Mouse (Mus musculus) WW6 (cell line): ENCODE results near the gene Msantd2.

ENCODE experiments used
- DNase-seq: peaks from one replicate; pipeline ENCODE4 v3.0.0-alpha.2; 2013; ENCODE audit warnings: low read depth, low spot score

Msantd2 gene

DNA sequence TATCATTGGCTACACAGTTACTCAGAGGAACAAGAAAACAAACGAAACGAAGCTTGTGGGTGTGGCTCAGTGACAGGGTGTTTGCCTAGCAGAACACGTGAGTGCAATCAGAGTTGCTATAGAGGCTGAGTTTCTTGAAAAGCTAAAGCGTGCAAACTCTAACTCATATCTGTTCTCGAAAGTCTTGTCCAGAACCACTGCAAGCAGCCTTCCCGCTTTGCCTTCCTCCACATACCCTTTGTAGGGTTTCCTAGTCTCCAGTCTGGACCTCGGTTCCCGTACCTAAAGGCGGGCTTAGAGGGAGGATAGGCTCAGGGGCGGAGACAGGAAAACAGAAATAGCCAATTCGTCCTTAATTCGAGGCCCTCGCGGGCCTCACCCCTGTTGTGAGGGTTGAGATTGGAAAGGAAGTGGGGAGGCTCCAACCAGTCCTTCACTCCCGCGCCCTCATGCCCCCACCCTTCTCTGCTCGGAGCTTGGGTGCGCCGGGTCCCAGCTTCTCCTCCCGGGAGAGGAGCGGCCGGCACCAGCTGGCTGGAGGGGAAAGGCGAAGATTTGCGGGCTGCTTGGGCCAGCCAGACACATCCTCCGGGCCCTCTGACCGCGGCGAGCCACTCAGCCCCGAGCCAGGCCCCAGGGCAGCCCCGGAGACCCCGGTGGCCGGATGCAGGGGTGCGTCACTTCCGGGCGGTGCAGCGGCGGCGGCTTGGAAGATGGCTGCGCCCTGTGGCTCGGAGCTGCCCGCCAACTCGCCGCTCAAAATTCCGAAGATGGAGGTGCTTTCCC is at the start of gene Msantd2:
Gene Msantd2 (plus strand): TSS at position 709 of the 786 bp plus-strand sequence.
- no peak for DNase-seq

DNA sequence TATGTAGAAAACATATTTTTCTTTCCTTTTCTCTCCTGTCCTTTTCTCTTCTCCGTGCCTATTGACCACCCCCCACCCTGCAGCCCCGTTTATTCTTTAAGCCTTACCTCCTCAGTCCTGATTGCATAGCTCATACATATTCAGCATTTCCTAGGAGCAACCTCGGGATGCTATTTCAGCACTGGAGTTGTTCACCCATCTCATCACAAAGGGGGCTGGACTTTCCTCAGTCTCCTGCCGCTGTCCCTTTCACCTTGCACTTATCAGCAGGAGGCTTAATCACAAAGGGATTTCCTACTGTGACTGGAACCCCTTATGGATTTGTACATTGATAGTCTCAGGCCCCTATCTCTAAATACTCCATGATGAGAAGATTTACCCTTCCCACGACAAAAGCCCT is 36.7 kb upstream of the Msantd2 start:
- no peak for DNase-seq

DNA sequence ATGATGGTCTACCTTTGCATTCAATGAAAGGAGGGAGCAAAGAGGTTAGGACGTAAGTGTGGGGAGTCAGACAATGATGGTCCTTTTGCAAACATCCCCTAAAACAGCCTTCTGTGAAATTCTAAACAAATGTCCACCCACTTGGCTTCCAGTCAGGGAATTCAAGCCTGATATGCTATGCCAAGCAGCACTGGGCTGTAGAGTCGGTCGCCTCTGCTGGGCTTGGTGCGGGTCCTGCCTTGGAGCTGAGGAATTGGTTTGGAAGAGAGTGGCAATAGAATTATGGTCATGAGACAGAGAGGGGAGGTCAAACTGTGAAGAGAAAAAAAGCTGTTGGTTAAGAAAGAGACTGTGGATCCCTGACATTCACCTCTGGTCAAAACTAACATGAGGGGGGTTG is 35.8 kb upstream of the Msantd2 start:
- DNase-seq = no peak

DNA sequence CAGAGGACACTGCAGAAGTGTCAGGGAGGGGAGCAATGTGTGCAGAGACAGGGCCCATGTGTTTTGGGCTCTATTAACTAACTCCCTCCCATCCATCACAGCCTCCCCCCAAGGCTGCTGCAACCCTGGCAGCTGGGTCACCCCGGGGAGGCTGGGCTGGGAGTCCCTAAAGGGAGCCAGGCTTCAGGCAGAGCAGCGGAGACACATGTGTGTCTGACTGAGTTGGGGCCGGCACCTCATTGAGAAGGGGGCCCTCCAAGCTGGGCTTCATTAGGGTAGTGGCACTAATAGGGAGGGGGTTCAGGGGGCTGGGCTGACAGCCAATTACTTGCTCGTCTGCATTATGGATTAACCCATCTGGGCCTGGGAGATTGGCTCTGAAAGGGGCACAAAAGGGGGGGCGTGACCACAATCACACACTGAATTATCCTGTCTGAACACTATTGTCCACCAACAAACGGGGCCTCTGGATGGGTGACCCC is 35.1 kb upstream of the Msantd2 start:
- DNase-seq = no peak

DNA sequence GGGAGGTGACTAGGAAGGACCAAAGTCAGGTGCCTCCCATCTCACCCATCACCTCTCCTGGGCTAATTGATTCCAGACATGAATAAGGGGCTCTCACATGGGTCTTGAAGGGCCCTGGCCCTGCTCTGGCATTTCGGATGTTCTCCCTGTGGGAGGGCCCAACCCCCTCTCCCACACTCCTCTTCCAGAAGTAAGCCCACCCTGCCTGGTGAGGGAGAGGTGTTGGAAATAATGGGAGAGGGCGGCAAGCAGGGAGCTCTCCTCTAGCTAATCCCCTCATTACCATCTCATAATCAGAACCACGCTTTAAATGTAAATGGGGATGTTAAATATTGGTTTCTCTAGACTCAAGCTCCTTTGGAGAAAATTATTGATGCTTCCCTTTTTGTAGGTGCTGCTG is 34.1 kb upstream of the Msantd2 start:
- no peak for DNase-seq

DNA sequence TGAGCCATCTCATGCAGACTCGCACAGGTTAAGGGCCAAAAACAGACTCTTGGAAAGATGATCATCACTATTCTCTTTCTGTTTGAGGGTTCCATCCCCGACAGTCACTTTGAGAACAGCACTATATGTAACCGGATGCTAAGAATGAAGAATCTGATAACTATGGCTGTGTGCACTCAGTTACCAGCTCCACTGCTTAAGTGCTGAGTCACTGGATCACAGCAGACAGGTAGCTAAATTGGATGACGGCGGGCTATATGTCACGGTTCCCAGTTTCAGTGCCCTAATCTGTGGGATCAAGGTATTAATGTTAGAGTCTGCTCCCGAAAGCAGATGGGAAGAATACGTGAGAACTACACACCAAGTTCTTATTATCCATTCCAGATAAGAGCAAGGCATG is 33.3 kb upstream of the Msantd2 start:
- DNase-seq = no peak

DNA sequence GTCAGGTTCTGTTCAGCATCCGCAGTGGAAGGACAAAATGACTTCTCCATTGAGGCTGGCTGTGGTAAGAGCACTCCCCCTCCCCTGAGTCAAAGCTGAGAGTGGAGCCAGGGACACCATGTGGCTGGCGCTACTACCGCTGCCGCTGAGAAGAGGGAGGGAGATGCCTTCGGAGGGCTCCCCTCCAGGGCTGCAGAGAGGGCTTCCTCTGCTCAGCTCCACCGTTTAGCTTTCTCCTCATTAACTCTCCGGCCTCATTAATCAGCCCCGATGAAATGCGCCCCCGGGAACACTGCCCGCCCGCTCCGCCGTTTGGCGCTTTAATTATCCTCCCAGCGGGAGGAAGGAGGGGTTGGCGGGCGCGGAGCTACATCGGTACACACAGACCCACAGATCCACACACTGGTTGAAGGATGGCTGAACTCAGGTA is 32.6 kb upstream of the Msantd2 start:
- DNase-seq = no peak

DNA sequence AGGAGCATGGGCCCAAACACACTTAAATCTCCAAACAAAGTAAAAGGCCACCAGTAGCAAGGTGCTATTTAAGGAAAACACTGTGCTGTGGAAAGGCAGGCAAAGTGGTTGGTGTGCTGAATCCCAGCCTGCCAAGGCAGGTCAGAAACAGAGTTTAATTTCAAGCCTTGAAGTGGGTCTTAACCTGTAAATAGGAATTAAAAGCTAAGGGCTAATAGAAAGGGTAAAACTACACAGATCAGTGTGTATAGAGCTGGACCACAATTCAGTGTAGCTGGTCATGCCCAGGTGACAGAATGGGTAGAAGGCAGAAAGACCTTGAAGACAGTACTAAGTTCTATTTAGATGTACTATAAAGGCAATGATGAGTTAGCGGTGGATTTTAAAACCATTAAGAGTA is 32.0 kb upstream of the Msantd2 start:
- DNase-seq = no peak

DNA sequence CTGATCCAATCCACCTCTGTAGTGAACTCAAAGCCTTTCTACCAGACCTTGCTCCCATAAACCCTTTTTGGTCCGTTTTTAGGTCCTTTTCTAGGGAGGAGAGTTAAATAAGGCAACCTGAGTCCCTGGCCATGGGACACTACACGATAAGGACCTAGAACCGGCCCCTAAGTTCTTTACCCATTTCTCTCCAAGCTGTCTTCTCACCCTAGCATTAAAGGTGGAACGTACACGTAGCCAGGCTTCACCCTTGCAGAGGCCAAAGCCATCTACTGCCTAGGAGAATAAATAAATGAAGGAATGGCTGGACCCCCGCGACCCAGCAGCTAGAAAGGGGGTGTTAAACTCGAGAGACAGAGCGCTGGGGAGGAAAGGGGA is 29.5 kb upstream of the Msantd2 start:
- no peak for DNase-seq

DNA sequence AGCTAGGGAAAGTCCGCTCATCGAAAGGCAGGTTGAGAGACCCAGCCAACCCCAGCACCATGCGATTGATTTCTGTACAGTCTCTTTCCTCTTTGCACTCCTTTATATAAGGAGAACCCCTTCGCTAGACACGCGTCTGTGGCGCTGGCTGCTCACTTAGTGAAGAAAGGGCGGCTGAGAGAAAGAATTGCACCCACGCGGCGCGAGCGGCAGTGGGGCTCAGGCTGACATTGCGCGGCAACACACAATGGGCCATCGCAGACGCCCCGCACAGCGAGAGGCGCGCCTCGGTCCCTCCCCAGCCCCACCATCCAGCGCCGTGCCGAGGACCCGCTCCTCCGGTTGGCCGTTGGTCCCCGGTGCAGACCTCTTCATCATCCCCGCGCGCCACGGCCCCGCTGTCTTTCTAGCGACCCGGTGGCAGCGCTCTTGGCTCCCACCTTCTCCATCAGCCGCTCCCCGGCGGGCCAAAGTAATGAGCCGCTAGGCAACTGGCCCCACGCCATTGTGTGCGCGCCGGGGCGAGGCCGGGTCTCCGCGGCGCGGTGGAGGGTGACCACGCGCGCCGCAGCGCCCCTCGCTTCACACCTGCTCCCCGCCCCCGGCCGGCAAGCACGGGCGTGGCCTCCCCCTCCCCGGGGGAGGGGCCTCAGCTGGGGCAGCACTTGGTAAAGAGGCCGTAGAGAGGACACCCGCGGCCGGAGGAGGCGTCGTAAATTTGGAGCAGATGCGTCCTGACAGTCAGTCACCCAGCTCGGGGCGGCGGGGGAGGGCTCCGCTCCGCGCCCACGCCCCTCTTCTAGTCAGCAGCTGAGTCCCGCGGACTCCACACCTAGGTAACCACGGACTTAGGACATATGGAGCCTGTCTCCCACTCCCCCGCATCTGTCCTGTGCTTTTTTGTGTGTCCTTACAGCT is 28.8 kb upstream of the Msantd2 start:
- no peak for DNase-seq

DNA sequence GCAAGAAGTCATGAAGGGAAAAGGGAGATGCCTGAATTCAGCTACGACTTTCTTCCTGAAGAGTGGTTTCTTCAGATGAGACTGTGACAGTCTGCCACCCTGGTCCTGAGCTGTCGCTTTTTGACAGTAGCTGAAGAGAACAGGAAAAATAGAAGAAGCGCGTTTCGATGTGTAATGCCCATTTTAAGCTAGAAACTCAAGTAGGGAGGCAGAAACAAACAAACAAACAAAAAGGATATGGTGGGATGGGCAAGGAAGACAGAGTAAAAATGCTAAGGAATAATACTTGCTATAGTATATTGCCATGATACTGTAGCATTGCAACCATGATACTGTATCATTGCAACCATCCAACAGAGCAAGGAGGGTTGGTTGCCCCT is 28.2 kb upstream of the Msantd2 start:
- DNase-seq = no peak

DNA sequence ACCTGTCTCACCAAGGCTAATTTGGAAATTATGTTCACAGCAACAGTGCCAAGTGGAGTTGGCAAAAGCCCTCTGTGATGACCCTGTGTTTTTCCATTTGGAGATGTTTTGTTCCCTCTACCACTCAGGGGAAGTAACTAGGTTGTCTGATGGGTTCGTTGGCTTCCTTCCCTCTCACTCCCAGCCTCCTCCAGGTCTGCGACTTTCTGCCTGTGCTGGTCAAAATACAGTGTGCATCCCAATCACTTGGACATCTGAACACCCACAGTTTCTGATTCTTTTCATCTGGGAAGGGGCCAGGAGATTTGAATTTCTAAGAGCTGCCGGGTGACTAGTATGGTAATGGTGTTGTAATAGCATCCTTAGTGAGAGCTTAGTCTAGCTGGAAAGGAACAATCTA is 27.5 kb upstream of the Msantd2 start:
- no peak for DNase-seq

DNA sequence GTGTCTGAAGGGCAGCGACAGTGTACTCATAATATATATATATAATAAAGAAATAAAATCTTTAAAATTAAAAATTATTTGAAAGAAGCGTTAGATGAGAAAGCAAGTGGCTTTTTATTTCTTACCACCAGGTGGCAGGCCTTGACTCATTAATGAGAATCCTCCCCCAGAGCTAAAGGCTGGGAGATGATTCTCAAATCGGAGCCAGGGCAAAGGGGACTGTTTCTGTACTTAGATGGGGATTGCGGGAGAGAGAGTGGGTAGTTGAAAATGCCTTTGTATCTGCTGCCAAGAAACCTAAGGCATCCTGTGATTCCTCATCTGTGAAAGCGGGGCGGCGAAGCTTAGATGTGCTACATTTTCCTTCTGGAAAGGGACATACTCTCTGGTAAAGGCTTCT is 26.4 kb upstream of the Msantd2 start:
- DNase-seq = no peak

DNA sequence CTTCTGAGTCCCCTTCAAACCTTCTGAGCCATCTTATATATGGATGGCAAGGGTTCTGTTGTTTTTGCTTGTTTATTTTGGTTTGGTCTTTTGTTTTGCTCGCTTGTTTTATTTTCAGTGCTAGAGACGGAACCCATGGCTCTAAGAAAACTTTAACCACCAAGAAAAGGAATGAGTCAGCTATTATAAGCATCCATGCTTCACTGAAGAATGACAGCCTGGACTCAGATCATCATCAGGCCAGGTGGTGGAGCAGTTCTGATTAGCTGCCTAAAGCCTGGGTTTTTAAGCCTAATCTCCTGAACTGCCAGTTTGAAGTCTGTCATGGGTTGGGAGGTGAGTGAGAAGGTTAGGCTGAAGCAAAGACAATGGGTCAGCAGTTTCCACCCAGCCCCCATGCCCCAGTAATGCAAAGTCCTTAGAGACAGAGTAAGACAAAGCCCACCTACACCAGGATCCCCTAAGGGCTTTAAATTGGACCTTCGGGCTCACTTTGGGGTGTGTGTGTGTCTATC is 15.5 kb upstream of the Msantd2 start:
- DNase-seq = no peak

DNA sequence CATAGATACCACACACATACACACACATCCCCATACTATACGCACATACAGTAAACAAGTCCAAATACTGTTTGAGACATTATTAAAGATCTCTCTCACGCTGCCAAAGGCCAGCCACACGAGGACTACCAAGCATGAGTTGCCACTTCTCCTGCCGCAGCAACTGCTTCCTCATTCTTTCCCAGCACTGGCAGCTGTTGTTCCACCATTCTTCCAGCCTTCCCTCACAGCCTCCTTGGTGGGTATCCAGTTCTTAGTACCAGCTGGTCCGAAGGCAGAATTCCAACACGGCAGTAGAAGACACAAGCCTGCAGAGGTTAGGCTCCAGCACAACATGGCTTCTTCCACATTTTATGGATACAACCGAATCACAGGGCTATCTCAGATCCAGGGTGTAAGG is 14.2 kb upstream of the Msantd2 start:
- DNase-seq = no peak

DNA sequence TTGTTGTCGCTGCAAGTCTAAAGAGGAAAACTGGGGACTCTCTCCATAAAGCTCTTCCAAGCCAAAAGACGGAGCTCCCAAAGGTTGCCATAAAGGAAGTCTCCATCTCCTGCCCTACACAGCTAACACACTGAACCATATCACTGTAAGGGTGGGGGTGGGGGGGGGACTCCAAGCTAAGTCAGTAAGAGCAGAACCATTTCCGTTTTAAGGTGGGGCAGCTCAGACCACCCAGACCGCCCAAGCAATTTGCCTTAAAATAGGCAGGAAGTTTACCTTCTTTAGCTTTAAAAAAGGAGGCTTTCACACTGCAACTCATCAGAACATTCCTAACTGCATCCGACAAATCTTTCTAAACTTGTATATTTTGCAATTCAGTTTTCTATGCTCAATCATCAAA is 4.0 kb upstream of the Msantd2 start:
- DNase-seq = no peak

DNA sequence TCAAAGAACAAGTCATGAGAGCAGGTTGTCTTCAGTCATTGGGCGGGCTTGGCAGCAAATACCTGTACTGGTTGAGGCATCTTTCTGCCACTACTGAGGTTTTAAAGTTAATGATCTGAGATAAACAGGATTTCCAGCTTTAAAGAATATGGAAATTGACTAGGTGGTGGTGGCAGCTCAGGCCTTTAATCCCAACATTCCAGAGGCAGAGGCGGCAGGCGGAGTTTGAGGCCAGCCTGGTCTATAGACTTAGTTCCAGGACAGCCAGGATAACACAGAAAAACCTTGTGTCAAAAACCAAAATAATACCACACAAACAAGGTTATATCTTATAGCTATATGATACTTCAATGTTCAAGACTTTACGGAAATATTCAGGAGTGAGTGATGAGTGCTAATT is 1.1 kb upstream of the Msantd2 start:
- no peak for DNase-seq

DNA sequence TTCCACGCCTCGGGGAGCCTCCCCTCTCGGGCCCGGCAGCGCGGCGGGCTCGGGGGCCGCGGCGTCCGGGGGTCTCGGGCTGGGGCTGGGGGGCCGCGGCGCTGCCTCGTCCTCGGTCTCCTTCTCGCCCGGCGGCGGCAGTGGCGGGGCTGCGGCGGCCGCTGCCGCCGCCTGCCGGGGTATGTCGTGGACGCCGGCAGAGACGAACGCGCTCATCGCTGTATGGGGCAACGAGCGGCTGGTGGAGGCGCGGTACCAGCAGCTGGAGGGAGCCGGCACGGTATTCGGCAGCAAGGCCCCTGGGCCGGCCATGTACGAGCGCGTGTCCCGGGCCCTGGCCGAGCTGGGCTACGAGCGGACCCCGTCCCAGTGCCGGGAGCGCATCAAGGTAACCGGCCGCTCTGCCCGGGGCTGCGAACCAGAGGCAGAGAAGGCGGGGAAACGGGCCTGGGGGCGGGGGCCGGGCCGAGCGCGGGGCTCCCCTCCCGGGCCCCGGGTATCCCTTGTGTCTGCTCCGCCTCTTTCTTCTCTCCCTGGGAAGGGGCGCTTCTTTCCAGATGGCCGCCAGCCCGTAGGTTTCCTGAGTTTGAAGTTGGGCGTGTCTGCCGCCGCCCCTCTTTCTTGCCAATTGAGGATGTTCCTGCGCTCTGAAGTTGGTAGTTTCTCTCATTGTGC is 464 bp downstream of the Msantd2 start:
- DNase-seq = no peak

DNA sequence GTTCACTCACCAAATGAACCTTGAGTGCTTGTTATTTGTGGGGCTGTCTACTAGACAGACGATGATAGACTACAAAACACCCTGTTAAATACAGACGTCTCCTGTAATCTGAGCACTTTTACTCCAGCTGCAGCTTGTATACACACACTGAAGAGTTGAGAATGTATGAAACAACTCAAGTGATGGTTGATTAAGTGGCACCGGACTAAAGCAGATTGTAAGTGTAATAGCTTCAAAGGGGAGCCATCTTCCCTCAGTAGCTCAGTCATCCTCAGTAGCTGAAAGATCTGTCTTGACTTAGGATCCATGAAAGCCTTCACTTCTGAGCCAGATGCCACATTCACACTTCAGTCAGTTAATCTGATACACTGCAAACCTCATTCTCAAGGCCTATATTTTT is 6.6 kb downstream of the Msantd2 start:
- DNase-seq = no peak

DNA sequence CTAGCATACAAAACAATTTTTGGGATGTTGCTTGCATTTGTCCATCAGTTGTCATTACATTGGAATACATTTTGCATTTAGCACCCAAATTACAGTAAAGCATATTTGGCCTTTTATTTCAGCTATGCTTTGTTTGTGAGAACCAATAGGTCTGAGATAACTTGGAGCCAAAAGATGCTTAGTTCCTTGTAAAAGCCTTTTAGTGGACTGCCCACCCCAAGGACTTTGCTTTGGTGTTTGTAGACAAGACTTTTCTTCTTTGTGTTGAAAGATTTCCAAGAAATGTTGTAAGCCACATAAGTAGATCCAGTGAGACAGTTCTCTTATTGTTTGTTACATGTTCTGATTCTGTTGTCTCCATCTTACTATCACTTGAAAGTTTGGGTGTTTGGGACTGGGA is 7.2 kb downstream of the Msantd2 start:
- DNase-seq = no peak

DNA sequence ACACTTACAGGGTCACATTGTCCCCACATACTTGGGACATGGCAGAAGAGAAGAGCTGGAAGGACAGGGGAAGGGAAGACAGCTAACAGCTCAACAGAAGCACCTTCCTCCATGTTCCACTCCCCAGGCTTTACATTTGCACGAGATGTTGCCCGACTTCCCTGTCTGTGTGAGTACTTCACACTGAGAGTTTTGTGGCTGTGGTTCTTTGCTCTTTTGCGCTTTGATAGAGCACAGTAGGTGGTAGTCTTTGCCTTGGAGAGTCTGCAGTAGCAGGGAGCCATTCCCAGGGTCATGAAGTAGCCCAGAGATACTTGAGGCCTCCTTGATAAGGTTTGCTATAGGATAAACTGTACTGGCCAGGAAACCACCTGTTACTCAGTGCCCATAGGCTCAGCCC is 11.1 kb downstream of the Msantd2 start:
- DNase-seq = no peak

DNA sequence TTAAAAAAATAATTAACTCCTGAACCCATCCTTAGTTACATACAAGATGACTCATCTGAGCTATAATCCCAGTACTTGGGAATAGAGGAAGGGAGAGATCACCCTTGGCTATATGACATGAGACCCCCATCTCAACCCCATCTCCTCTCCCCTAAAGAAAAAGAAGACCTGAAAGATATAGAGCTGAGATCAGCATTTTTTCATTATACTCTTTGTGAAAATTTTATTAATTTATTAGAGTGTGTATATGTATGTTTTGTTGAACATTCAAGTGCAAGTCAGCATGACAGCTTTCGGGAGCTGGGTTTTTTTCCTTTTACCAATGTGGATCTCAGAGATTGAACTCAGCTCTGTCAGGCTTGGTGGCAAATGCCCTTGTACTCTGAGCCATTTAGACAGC is 12.1 kb downstream of the Msantd2 start:
- DNase-seq = no peak
